Mouse (Mus musculus) right cerebral cortex, postnatal 25 days (tissue): ENCODE results near the gene Mbd4.
"Not testable (repeated sequence)": the region's sequence is repeated elsewhere in the genome, so short reads cannot be mapped to it uniquely, and the experiment has no call there.

Experiments
- DNase-seq: peaks from one replicate; pipeline ENCODE4 v3.0.0; 2022

Mbd4 gene

DNA sequence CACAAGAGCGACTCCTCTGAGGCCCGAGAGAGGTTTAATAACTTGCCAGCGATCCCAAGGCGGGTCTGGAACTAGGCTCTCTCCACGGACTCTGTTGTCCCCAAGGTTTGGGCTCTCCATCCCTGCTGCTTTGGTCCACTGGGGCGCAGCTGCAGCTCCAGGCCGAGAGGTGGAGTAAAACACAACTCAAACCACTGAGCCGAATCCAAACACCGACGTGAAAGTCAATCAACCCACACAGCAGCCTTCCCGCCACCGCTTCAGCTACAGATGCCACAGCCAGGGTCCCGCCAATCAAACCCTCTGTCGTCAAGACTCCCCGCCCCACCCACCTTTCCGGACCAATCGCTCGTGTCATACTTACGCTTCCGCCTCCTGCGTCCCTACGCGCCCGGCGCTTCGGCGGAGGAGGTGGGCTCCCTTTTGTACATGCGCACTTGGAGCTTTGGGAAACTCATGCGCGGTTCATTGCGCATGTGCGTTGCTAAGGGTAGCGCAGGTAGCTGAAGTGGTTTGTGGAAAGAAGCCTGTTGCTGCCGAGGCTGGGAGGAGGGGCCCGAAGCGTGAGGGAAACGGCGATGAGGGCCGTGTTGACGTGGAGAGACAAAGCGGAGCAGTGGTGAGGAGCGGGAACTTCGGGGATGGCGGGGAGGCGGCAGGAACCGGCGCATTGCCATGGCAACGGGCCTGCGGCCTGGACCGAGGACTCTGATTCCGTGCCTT lies at the start of gene Mbd4, which contains the start of gene Ift122:
TSS of gene Mbd4 (minus strand) at position 281 of the 723 bp plus-strand sequence.
TSS of gene Ift122 (plus strand) at position 380 of the 723 bp plus-strand sequence.
- peak; percentile 99 for DNase-seq

DNA sequence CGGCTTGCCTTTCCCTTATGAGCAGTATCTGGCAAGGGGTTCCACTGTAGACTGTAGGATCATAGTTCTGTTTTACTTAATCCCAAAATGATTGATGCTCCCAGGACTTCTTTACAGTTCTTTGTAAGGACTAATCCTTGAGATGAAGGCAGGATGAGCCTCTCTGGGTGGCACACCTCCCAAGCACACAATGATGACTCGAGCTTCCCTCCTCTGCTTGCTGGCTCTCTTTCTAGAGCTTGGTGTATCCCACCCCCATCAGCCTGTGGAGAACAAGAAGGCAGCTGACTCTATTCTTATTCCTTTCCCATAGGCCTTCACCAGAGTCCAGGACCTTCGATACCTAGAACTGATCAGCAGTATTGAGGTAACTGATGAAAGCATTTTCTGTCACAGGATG lies 49.4 kb upstream of the Mbd4 start:
- no peak for DNase-seq

DNA sequence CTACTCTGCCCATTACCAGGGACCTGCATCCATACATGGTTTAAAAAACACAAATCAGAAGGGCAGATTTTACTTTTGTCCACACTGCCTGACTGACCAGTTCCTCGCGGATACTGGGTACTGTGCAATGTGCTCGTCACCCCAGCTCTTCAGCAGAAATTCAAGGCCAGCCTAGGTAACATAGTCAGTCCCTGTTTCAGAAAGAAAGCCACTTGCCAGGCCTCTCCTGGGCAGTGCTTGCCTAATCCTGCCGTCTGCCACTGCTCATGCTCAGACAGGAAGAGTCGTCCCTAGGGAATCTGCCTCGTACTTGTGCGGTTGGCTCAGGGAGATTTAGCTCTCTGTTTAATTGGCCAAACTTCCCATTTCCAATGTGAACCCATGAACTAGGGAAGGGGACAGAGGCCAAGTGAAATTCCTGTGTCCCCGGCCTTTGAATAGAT lies 48.3 kb upstream of the Mbd4 start:
- no peak for DNase-seq

DNA sequence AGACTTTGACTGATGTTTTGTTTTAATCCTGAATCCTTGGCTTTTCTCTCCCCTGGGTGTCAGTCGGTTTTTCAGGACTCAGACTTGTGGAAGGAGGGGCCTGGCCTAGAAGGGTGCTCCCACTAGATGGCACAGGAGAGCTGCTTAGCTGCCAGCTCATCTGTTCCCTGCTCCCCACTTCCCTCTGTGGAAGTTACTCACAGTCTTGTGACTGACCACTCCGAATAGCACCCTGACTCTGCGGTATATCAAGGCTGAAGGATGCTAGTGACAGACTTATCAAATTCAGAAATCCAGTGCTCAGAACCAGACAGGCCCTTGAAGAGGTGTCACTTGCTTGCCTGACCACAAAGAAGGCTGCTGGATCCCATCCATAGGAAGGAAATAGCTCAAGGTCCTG lies 47.9 kb upstream of the Mbd4 start:
- DNase-seq, result peak; percentile 82

DNA sequence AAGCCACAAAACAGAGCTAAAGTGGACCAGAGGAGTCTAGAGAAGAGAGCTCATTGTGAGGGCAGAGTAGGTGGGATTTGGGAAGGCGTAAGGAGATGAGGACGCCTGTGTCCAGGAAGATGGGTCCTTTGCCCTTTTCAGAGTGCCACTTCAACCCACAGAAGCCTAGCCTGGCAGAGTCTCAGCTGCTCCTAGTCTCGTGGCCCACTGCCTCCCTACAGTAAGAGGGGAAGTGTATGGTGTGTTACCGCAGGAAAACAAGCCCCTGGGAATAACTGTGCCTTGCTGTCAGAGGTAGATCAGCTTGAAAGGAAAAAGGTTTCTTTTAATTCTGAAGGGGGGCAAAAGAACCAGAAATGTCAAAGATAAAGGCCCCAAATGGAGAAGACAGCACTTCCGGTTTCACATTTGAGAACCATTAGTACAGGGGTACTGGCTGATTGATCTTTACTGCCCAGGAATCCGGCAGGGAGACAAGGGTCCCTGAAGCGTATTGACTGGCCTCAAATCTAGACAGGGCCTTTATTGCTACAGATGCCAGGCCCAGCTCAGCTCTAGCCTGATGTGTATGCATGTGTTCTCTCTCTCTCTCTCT lies 44.9 kb upstream of the Mbd4 start:
- no peak for DNase-seq

DNA sequence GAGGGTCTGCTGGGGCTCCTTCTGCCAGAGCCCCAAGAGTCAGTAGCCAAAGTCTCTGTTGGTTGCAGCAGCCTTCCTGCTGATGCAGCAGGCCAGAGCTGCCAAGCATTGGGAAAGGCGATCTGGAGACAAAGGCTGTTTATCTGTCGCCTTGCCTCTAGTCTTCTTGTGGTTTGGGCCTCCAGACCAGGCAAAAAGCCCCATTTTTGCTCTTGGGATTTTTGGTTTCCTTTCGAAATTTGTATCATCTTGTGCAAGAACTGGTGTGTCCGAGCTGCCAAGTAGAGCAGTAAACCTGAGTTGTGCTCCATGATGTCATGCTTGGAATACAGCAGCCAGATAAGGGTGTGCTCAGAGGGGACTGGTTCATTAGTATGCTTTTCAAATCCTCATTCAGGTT lies 43.9 kb upstream of the Mbd4 start:
- DNase-seq, result no peak

DNA sequence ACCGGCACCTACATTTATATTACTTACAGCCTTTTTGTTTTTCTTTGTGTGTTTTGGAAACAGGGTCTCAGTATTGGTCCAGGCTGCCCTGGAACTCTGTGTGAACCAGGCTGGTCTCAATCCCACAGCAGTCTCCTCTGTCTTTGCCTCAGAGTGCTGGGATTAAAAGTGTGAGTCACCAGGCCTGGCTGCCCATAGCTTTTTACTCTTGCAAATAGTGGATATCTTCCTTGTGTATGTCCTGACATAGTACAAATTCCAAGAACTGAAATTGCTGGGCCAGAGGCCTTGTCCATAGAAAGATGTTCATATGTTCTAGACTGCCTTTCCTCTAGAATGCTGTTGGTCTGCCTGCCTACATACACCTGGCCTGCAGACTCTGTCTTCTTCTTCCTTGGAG lies 43.2 kb upstream of the Mbd4 start:
- no peak for DNase-seq

DNA sequence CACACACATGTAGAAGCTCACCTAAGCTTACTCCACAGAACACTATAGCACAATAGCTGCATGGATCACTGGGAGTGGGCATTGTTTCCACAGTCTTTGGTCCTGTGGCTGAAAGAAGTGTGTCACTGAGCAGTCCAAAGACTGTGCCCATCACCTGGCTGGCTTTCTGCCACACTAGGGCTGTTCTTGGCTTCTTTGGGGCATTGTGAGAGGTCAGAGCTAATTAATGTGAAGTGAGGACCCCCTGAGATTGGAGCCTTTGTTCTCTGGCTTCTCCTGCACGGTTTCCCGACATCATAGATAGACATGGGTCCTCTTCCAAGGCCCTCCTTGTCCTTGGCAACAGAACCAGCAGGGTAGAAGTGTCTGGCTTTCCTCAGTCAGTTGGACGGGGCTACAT lies 39.2 kb upstream of the Mbd4 start:
- DNase-seq, result no peak

DNA sequence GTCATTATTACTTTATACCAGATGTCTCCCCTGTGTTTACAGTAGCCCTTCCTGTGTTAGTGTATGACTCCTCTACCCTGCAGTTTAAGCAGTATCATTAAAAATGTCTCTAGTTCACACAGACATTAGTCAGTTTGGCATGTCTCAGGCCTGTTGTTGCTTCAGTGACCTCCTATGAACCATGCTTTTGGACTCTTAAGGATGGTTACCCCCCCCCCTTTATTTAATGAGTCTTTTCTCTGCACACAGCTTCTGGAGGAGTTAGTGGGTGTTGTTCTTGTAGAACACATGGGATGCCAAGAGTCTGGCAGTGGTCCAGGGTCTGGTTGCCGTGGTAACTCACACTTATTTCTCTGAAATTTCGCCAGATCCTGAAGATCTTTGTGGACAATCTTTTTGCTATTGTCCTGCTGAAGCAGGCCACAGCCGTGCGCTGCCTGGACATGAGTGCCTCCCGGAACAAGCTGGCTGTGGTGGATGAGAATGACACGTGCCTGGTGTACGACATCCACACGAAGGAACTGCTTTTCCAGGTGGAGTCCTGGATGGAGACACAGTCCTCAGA lies 38.4 kb upstream of the Mbd4 start:
- peak; percentile 78 for DNase-seq

DNA sequence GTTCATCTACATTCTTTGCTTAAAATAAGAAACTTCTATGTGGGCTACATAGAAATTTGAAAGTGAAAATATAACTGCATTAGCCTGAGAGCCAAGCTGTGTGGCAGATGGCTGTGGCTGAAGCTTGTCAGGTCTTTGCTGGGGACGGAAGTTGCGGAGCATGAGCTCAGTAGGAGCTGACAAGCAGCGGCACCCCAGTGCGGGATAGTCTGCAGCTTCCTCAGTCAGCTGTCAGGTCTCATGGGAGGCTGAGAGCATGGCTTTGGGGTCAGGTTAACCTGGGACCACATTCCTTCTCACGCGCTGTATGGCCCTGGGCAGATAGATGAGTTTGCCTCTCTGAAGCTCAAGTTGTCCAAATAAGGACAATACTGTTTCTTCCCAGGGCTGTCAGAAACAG lies 37.9 kb upstream of the Mbd4 start:
- peak; percentile 61 for DNase-seq

DNA sequence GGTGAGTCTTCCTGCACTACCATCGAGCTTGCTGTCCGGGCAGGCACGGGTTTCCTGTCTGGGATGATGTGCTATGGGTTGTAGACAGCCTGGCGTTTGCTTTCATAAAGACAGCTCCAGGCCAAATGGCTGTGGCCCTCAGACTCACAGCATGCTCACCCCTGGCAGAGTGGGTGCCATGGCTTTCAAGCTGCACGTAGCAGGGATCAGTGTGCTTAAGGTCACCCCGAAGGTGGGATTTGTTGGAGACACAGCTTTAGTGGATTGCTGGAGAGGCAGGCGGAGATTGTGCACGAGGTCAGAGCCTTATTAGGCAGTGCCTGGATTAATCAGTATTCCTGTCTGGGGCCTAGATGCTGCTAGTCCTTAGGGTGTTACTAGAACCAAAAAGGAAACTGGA lies 37.4 kb upstream of the Mbd4 start:
- DNase-seq, result no peak

DNA sequence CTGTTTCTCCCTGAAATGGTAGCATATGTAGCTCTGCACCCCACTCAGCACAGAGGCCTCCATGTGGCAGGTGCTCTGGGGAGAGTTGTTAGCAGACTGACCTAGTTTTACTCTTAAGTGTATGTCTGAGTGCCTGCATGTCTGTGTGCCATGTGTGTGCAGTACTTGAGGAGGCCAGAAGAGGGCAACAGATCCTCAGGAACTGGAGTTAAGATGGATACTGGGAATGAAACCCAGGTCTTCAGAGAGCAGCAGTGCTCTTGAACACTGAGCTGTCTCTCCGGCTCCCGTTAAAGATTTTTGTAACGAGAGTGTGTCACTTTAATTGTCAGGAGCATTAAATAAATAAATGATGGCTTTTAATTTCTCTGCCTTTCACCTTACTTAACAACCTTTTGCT lies 35.1 kb upstream of the Mbd4 start:
- DNase-seq, result no peak

DNA sequence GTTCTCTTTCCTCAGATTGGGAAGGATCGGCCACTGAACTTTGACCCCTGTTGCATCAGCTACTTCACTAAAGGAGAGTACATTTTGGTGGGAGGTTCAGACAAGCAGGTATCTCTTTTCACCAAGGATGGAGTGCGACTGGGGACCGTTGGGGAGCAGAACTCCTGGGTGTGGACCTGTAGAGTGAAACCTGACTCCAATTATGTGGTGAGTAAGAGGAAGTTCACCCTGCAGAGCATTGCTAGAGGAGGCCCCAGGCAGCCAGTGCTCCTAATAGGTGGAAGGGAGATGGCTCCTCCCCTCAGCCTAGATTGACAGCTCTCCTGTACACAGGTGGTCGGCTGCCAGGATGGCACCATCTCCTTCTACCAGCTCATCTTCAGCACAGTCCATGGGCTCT lies 33.7 kb upstream of the Mbd4 start:
- no peak for DNase-seq

DNA sequence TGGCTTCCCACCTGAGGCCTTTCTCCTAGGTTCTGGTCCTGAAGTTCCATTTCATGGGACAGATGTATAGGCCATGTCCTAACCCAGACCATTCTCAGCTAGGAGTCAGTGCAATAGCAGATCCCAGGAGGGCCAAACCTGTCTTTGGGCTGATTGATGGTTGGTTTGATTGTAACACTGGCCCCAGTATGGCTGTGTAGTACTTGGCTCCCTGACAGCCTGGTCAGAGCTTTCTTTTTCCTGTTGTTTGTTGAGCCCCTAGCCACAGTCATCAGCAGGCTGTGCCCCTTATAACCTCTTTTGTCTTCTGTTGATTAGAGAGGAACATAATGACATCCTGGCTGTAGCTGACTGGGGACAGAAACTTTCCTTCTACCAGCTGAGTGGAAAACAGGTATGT lies 30.8 kb upstream of the Mbd4 start:
- DNase-seq, result no peak

DNA sequence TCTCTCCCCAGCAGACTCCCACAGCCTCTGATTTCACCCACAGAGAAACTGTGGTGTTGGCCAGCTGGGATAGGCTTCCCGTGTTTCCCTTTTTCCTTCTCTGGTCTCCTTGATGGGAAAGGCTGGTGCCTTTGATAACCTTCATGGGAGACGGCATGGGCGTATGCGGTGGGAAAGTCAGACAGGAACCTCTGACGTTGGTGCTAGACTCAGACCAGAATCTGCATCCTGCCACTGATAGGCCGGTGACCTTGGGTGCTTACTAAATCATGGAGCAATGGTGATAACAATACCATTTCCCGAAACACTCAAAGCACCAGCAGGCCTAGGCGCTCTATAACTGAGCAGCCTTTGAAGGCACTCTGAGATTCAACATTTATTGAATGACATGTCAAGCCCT lies 27.6 kb upstream of the Mbd4 start:
- no peak for DNase-seq

DNA sequence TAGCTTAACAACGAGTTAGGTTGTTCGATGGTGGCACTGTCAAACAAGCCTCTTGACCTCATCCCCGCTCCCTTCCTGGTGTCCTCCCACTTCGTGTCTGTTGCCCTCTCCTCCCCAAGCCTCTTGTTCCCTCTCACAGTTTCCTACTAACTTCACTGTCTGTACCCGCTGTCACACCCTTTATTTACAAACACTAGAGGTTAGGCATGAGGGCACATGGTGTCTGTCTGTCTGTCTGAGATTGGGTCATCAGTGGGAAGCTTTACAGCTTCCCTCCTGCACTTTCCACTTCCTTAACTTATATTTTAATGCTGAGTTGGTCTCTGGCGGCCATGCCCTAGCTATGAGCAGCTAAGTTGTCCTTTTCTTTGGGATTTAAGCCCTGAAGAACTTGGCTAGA lies 26.6 kb upstream of the Mbd4 start:
- no peak for DNase-seq

DNA sequence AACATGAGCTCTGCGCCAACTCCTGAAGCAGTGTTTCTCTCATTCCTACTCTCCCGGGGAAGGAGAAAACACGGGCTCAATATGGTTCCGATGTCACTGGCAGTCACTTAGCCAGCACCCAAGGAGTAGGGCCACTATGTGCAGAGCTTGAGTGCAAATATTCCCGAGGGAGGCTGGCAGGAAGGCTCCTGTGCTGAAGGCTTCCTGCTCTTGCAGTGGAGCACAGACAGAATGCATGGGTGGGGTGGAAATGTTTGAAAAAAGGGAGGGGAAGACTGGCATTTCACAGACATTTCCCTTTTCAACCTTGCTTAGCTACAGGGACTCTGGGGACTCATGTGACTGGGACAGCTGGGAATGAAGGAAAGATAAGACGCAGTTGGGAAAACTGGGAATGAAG lies 25.5 kb upstream of the Mbd4 start:
- DNase-seq, result no peak

DNA sequence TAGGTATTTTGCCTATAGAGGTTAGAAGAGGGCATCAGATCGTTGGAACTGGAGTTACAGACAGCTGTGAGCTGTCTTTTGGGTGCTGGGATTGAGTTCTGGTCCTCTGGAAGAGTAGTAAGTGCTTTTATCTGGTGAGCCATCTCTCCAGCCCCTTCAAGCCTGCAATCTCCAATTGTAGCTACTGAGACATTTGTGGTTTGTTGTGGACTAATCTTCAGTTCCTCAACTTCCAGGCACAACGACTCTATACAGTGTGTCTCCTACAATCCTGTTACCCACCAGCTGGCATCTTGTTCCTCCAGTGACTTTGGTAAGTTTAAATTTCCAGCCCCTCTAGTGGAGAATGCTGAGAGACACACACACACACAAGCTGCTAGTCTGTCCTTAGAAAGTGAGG lies 24.1 kb upstream of the Mbd4 start:
- DNase-seq, result no peak

DNA sequence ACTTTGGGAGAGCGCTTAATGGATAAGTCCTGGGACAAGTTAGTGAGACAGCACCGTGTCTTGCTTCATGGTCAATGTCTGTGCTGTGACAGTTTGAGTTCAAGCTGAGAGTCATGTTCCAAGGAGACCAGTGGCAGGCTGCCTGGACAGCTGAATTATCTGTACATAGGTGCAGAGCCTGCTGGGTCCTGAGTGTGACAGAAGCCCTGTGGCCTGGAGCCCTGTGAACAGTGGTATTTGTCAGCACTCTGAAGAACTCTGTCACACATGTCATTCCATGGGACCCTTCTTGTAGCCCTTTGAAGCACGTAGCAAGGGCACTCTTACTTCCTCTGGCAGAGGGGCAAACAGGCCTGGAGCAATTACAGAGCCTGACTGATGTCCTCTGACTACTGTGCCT lies 18.1 kb upstream of the Mbd4 start:
- DNase-seq, result not testable (repeated sequence)

DNA sequence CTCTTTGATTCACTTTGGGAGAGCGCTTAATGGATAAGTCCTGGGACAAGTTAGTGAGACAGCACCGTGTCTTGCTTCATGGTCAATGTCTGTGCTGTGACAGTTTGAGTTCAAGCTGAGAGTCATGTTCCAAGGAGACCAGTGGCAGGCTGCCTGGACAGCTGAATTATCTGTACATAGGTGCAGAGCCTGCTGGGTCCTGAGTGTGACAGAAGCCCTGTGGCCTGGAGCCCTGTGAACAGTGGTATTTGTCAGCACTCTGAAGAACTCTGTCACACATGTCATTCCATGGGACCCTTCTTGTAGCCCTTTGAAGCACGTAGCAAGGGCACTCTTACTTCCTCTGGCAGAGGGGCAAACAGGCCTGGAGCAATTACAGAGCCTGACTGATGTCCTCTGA lies 14.0 kb upstream of the Mbd4 start:
- DNase-seq, result not testable (repeated sequence)

DNA sequence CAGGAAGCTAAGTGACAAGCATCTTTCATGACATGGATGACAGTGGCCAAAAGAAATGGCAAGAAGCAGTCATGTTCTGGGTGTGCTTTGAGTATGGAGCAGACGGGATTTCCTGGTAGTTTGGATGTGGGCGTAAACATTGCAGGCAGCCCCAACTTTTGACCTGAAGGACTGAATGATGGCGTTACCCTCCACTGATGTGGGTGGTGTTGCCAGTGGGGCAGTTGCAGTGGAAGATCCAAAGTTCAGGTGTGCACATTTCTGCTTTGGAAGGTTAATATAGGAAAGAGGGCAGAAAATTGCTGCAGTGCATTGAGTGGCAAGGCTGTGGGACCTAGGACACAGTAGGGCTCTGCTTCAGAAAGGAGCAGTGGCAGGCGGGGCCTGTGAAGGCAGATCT lies 12.1 kb upstream of the Mbd4 start:
- DNase-seq, result no peak

DNA sequence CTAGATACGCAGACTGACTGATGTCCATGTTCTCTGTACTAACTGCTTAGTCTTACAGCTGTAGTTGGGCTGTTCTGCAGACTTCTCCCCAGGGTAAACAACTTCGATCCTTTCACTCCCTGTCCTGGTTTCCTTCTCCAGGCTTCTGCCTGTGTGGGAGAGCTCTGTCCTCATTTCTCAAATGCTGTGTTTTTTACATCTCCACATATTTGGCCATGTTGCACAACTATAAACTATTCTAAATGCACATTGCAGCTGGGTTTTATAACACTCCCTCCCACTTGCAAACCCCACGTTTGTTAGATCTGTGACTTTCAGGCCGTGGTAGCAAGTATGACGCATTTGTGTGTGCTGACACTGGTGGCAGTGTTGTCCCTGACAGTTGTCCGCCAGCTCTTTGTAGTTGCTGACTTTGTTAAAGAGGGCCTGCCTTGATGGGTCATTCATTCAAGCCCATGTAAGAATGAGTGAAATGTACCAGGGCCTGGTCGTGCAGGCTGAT lies 10.2 kb upstream of the Mbd4 start:
- peak; percentile 48 for DNase-seq

DNA sequence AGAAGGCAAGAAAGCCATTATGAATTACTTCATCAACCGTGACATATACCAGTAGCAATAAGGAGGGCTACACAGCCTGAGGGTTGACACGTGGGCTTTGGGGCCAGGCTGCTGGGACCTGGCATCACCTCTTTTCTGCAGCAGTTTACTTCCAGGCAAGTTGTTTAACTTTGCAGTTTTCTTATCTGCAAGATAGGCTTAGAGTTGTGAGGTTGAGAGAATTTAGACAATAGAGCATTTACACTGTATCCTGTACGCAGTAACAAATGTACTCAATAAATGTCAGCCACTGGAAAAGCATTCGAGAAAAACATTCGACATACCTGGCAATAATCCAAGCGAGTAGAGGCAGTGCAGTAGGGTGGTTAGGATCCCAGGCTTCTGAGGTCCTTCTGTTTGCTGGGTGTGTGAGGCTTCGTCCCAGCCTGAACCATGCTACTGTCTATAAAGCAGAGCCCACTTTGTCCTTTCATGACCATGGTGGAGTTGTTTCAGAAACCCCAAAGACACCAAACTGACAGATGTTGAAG lies 6.9 kb upstream of the Mbd4 start:
- DNase-seq, result no peak

DNA sequence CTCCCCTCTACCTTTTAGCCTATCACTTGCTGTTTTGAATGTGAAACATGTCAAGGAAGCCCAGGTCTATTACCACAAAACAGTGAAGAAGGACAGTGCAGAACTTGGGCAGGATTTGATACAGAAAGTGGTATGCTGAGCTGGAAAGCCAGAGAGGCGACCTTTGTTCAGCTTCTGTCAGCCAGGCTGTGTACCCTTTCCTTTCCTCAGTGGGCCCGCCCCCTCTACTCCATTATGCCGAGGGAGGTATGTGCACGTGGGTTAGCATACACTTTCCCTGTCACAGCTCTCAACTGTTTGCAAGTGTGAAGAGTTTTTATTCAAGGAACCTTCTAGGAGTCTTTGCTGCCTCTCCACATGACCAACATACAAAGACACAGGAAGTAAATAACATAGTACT lies 6.1 kb upstream of the Mbd4 start:
- no peak for DNase-seq
